Mouse (Mus musculus): Measurements from ENCODE around the gene Dnaic2.

DNA sequence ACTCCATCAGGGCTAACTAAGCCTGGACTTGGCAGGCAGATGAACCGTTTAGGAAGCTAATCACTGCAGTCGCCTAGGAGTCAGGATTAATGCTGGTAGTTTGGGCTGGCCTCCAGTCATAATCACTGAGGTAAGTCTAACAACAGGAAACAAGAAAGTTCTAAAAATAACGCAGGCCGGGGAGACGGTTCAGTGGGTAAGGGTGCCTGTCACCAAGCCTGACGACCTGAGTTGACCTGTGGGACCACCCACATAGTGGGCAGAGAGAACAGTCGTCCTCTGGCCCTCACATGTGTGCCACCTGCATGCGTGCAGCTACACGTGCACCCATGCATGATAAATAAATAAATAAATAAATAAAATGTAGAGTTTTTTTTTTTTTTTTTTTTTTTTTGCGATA is 13.4 kb downstream of the Dnaic2 start:
- TF ChIP-seq POLR2A (IDR thresholded peaks at IDR 0.05; ENCODE audit: insufficient read depth, low read length) (no peak), CTCF (IDR thresholded peaks at IDR 0.05; ENCODE audit: low read depth, low read length) (no peak)
